Mouse (Mus musculus) small intestine, adult 2 months (tissue): Measurements from ENCODE around the gene Sept11.

ENCODE experiments used
- CTCF ChIP-seq: fragments of 200-500 bp; IDR thresholded peaks from 2 replicates; pipeline ENCODE4 v1.5.1; 2012; ENCODE audit warnings: low read depth, mild to moderate bottlenecking, control low read depth, inconsistent platforms, low read length, moderate library complexity, mixed read lengths; ENCODE audit not compliant: insufficient replicate concordance, insufficient read length; ENCODE audit errors: extremely low read depth
- POLR2A ChIP-seq: fragments of 200-500 bp; IDR thresholded peaks from 2 replicates; pipeline ENCODE4 v1.6.1; 2012; ENCODE audit warnings: low read depth, mild to moderate bottlenecking, control low read depth, inconsistent platforms, low read length, moderate library complexity

DNA sequence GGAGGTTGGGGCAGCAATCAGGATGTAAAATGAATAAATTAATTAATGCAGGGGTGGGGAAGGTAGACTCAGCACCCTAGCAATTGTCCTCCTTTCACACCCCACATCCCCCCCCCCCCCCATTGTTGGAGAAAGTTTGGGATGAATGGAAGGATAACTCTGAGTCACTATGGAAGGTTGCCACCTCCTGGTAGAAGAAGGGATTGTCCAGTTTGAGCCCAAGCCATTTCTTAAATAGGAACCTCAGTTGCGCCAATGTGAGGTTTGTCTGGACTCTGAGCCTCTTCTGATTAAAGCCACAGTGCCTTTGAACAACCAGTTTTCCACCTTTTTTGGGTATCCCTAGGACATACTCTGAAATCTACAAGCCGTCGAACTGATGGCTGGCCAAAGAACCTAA, 70.3 kb downstream of the Sept11 start:
- no peak for TF ChIP-seq POLR2A
- peak; percentile 49; the same call in 1 of the 2 replicates for TF ChIP-seq CTCF
